1 mouse cellular context compared by ENCODE assay signal in genomic region chr4:135416367-135416766, GRCm38 (mm10).
TF ChIP-seq lines count a peak whose summit lies in the region.

No protein-coding gene starts in this region.

TF ChIP-seq in MEL, 35 proteins besides CTCF, POLR2A, EP300 and RAD21 (continued from another document):
- TF ChIP-seq CHD2 (IDR thresholded peaks at IDR 0.05; ENCODE audit: low read length): no peak
- peak; percentile 28; the same call in 1 of the 2 replicates for TF ChIP-seq ELF1 (IDR thresholded peaks at IDR 0.05; ENCODE audit: low read depth, low read length)
- TF ChIP-seq ZNF384 (IDR thresholded peaks at IDR 0.05; ENCODE audit: low read depth, low read length): peak; percentile 99
- 0 out of 2 replicates have a peak, but pooled peaks have one; percentile 32 for TF ChIP-seq SIN3A (IDR thresholded peaks at IDR 0.05; ENCODE audit: low read length)
- TF ChIP-seq NELFE (IDR thresholded peaks at IDR 0.05; ENCODE audit: low read depth, low read length): no peak
- TF ChIP-seq ETS1 (IDR thresholded peaks at IDR 0.05; ENCODE audit: low read depth, low read length): peak; percentile 39; the same call in 1 of the 2 replicates
- TF ChIP-seq MYB (IDR thresholded peaks at IDR 0.05; ENCODE audit: low read depth, low read length): no peak
- TF ChIP-seq GATA1 (IDR thresholded peaks at IDR 0.05; ENCODE audit: low read depth, low read length): peak; percentile 76
- no peak for TF ChIP-seq JUND (IDR thresholded peaks at IDR 0.05; ENCODE audit: low read depth, low read length)
- TF ChIP-seq TBP (IDR thresholded peaks at IDR 0.05; ENCODE audit: low read depth, low read length): no peak
- no peak for TF ChIP-seq ZMIZ1 (IDR thresholded peaks at IDR 0.05; ENCODE audit: low read depth, low read length)
- no peak for TF ChIP-seq TAL1 (IDR thresholded peaks at IDR 0.05; ENCODE audit: low read length)
- TF ChIP-seq E2F4 (IDR thresholded peaks at IDR 0.05; ENCODE audit: borderline replicate concordance, low read depth, low read length): no peak
- TF ChIP-seq MAFK (IDR thresholded peaks at IDR 0.05; ENCODE audit: borderline replicate concordance, low read depth, low read length): no peak
- TF ChIP-seq POLR2AphosphoS2 (IDR thresholded peaks at IDR 0.05; ENCODE audit: low read length): no peak
- TF ChIP-seq ZKSCAN1 (IDR thresholded peaks at IDR 0.05; ENCODE audit: low read depth, low read length): no peak
- no peak for TF ChIP-seq TCF12 (IDR thresholded peaks at IDR 0.05; ENCODE audit: low read depth, low read length)
- TF ChIP-seq RCOR1 (IDR thresholded peaks at IDR 0.05; ENCODE audit: low read depth, low read length): peak; percentile 84
- no peak for TF ChIP-seq MAX (IDR thresholded peaks at IDR 0.05; ENCODE audit: low read length)
- peak; percentile 54; the same call in 1 of the 2 replicates for TF ChIP-seq HCFC1 (IDR thresholded peaks at IDR 0.05; ENCODE audit: low read depth, low read length)
- no peak for TF ChIP-seq KAT2A (conservative IDR thresholded peaks at IDR 0.05; ENCODE audit: low read depth, low read length)
- TF ChIP-seq UBTF (IDR thresholded peaks at IDR 0.05; ENCODE audit: borderline replicate concordance, insufficient read depth, low read depth, low read length): no peak
- TF ChIP-seq GABPA (IDR thresholded peaks at IDR 0.05; ENCODE audit: low read depth, low read length): no peak
- TF ChIP-seq SMC3 (IDR thresholded peaks at IDR 0.05; ENCODE audit: low read depth, low read length): no peak
